Mouse (Mus musculus) forebrain, embryonic 12.5 days (tissue): ENCODE measurements around the gene Clec2i. TPM values are rescaled to one million over a fixed set of nuclear protein-coding genes. Genes with fewer than 3 reads are reported as not detected.
"Not testable (repeated sequence)": the region's sequence is repeated elsewhere in the genome, so short reads cannot be mapped to it uniquely, and the experiment has no call there.

Experiments used
- ATAC-seq: fragments of 200-750 bp; cut with Nextera tagmentation; 2 replicates; pipeline ENCODE4 v1.8.0; 2017; ENCODE audit warnings: moderate TSS enrichment; ENCODE audit not compliant: low FRiP score
- H3K27ac ChIP-seq: fragments of 300-500 bp; sonication (generic); 2 replicates; pipeline ENCODE4 v1.5.1; 2016; ENCODE audit warnings: mild to moderate bottlenecking
- H3K27me3 ChIP-seq: fragments of 300-500 bp; sonication (generic); 2 replicates; pipeline ENCODE4 v1.6.1; 2016; ENCODE audit warnings: mild to moderate bottlenecking
- H3K36me3 ChIP-seq: fragments of 300-500 bp; sonication (generic); replicated peaks from 2 replicates; pipeline ENCODE4 v1.6.1; 2016; ENCODE audit warnings: mild to moderate bottlenecking
- H3K4me1 ChIP-seq: fragments of 300-500 bp; sonication (generic); 2 replicates; pipeline ENCODE4 v1.6.1; 2016
- H3K4me2 ChIP-seq: fragments of 300-500 bp; sonication (generic); 2 replicates; pipeline ENCODE4 v1.6.1; 2016; ENCODE audit warnings: mild to moderate bottlenecking, moderate library complexity
- H3K4me3 ChIP-seq: fragments of 300-500 bp; sonication (generic); replicated peaks from 2 replicates; pipeline ENCODE4 v1.5.1; 2016; ENCODE audit warnings: mild to moderate bottlenecking
- H3K9ac ChIP-seq: fragments of 300-500 bp; sonication (generic); 2 replicates; pipeline ENCODE4 v1.6.1; 2016; ENCODE audit warnings: mild to moderate bottlenecking
- H3K9me3 ChIP-seq: fragments of 300-500 bp; sonication (generic); 2 replicates; pipeline ENCODE4 v1.6.1; 2016
- WGBS: fragments of 180-500 bp; shearing (Covaris S2); methylation state at CpG from one replicate; pipeline ENCODE4 v1.1.7; 2016; 5-methylcytosine and 5-hydroxymethylcytosine counted together
- polyA plus RNA-seq: library from polyadenylated mRNA; unstranded; fragments of >200 nt; fragmentation: Nextera tagmentation; extraction: Ambion mirVana; gene quantifications from 2 replicates; pipeline ENCODE4 v1.2.1, GENCODE M21; 2016

Gene Clec2i
- polyA plus RNA-seq, 1 experiment from 2014 or later = 0.10 TPM

GRCm38 (mm10) chr6:128868861-128869260 is 18.5 kb upstream of the Clec2i start:
- 19% methylated on average over 3 of the region's 3 CpGs for WGBS
- H3K9me3 ChIP-seq = no peaks in the 10 kb centered on the region
- H3K27ac ChIP-seq = no peak overlapping the region
- H3K36me3 ChIP-seq = no peaks in the 10 kb centered on the region
- no peaks in the 10 kb centered on the region for H3K27me3 ChIP-seq
- no peak for ATAC-seq
- H3K4me2 ChIP-seq = no peak overlapping the region
- no peak overlapping the region for H3K4me3 ChIP-seq
- H3K4me1 ChIP-seq = no peaks in the 10 kb centered on the region
- no peak overlapping the region for H3K9ac ChIP-seq

- no peaks in the 10 kb centered on the region for H3K36me3 ChIP-seq
- no peak overlapping the region for H3K27ac ChIP-seq
- H3K4me3 ChIP-seq = no peak overlapping the region
- 0 out of 2 replicates have a peak, but pooled peaks cover 6% of the 10 kb centered on the region for H3K9me3 ChIP-seq
- no peaks in the 10 kb centered on the region for H3K4me1 ChIP-seq
- WGBS = 84% methylated on average over 1 of the region's 1 CpGs
- no peak overlapping the region for H3K4me2 ChIP-seq
- ATAC-seq = no peak
- H3K9ac ChIP-seq = no peak overlapping the region
- no peaks in the 10 kb centered on the region for H3K27me3 ChIP-seq
Measured at GRCm38 (mm10) chr6:128871910-128872610, 15.3 kb upstream of the Clec2i start.

- ATAC-seq = no peak
- Histone ChIP-seq H3K4me1 (no peaks in the 10 kb centered on the region), H3K27me3 (no peaks in the 10 kb centered on the region), H3K36me3 (no peaks in the 10 kb centered on the region), H3K4me3 (no peak overlapping the region), H3K9me3 (no peaks in the 10 kb centered on the region), H3K27ac (no peak overlapping the region), H3K4me2 (no peak overlapping the region), H3K9ac (no peak overlapping the region)
- 80% methylated on average over 5 of the region's 5 CpGs for WGBS
Measured at GRCm38 (mm10) chr6:128888834-128889233, 1.4 kb downstream of the Clec2i start.

DNA sequence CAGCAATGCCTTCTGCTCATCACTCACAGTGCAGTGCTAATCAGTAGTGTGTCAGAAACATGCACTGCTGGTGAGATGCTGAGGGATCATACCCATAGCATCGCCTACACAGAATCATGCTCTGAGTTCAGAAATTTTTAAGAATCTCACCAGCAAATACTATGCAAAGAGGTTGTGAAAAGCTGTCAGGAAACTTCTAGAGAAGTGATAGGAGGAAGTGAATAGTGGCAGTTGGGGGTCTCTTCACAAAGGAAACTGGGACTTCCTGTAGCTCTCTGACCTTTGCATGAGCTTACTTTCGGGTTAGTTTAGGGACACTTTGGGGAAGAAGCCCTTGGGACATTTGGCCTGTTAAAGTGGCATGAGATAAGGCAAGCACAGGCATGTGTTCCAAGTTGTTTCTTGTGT is 3.6 kb downstream of the Clec2i start, which contains the start of gene BC035044:
Gene BC035044, minus strand, starts transcription at position 179 of the 408 bp plus-strand sequence.
- H3K36me3 ChIP-seq = no peaks in the 10 kb centered on the region
- H3K27me3 ChIP-seq = no peaks in the 10 kb centered on the region
- H3K4me3 ChIP-seq = no peak within 1 kb of the TSS
- WGBS = 78% methylated on average over 2 of the region's 2 CpGs
- H3K4me2 ChIP-seq = no peak within 1 kb of the TSS
- H3K4me1 ChIP-seq = no peaks in the 10 kb centered on the region
- H3K27ac ChIP-seq = no peak within 1 kb of the TSS
- ATAC-seq = no peak
- H3K9me3 ChIP-seq = no peaks in the 10 kb centered on the region
- no peak within 1 kb of the TSS for H3K9ac ChIP-seq

- Histone ChIP-seq H3K4me3 (no peak overlapping the region), H3K9me3 (no peaks in the 10 kb centered on the region), H3K4me1 (no peaks in the 10 kb centered on the region), H3K9ac (no peak overlapping the region), H3K36me3 (no peaks in the 10 kb centered on the region), H3K27me3 (no peaks in the 10 kb centered on the region), H3K4me2 (no peak overlapping the region), H3K27ac (no peak overlapping the region)
- 88% methylated on average over 3 of the region's 3 CpGs for WGBS
- no peak for ATAC-seq
Measured at GRCm38 (mm10) chr6:128895404-128896001, 8.1 kb downstream of the Clec2i start.

DNA sequence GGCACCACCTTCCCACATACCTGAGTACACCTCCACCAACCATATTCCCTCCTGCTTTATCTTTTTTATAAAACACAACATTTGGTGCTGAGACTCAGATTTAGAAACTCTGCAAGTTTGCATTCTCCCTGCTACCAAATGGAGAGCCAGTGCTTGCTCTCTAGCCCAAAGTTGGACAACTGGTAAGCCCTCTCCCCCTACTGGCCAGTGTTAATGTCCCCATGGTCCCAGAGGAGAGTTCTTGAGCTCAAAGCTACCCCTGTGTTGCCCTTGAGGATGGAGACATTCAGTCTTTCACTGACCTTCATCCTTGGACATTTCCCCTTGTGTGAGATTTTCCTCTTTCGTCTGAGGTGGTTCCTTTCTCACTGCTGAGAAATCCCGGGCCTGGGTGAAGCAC is 12.7 kb downstream of the Clec2i start:
- Histone ChIP-seq H3K36me3 (no peaks in the 10 kb centered on the region), H3K27ac (no peak overlapping the region), H3K9me3 (no peaks in the 10 kb centered on the region), H3K4me1 (no peaks in the 10 kb centered on the region), H3K27me3 (no peaks in the 10 kb centered on the region), H3K9ac (no peak overlapping the region), H3K4me3 (no peak overlapping the region), H3K4me2 (no peak overlapping the region)
- WGBS = 90% methylated on average over 2 of the region's 2 CpGs
- ATAC-seq = no peak

- H3K4me3 ChIP-seq, H3K27ac ChIP-seq, H3K9ac ChIP-seq, H3K9me3 ChIP-seq, H3K36me3 ChIP-seq, H3K4me1 ChIP-seq, H3K27me3 ChIP-seq, ATAC-seq, H3K4me2 ChIP-seq: not testable (repeated sequence)
- 87% methylated on average over 6 of the region's 6 CpGs for WGBS
Measured at GRCm38 (mm10) chr6:128900796-128901552, 13.6 kb downstream of the Clec2i start.

DNA sequence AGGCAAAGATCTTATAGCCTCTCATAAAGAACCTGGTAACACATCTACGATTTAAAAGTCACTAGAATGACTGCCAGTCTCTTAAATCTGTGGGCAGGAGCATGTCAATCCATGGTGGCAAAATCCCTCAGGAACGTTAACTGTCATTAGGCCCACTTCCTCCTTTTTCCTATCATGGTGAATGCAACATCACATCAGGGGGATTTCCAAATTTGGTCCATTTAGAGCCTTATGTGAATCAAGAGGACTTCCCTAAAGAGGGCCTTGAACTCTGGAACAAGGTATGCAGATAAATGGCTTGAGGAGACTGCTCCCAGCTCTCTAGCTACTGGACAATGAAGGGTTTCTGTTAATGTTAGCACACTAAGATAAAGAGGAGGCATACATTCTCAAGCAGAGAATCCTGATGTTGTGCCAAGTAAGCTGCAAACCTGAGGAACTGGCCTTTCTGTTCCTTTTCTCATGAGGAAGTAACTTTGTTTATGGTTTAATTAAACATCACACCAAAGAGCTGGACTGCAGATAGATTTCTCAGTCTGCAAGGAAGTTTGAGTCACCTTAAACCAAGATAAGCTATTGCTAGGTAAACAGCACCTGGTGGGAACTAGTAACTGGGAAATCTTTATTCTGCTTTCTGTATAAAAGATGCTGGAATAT is 26.3 kb downstream of the Clec2i start:
- Histone ChIP-seq H3K4me1 (no peaks in the 10 kb centered on the region), H3K27me3 (no peaks in the 10 kb centered on the region), H3K36me3 (no peaks in the 10 kb centered on the region), H3K9ac (no peak overlapping the region), H3K27ac (no peak overlapping the region), H3K4me2 (no peak overlapping the region), H3K9me3 (no peaks in the 10 kb centered on the region), H3K4me3 (no peak overlapping the region)
- ATAC-seq = no peak
- WGBS = 86% methylated on average over 2 of the region's 2 CpGs

- H3K4me1 ChIP-seq = no peaks in the 10 kb centered on the region
- no peak overlapping the region for H3K9ac ChIP-seq
- no peaks in the 10 kb centered on the region for H3K36me3 ChIP-seq
- no peaks in the 10 kb centered on the region for H3K9me3 ChIP-seq
- H3K4me3 ChIP-seq = no peak overlapping the region
- WGBS = 89% methylated on average over 2 of the region's 2 CpGs
- ATAC-seq = no peak
- H3K27me3 ChIP-seq = no peaks in the 10 kb centered on the region
- H3K27ac ChIP-seq = no peak overlapping the region
- no peak overlapping the region for H3K4me2 ChIP-seq
Measured at GRCm38 (mm10) chr6:128917322-128917721, 29.9 kb downstream of the Clec2i start.

DNA sequence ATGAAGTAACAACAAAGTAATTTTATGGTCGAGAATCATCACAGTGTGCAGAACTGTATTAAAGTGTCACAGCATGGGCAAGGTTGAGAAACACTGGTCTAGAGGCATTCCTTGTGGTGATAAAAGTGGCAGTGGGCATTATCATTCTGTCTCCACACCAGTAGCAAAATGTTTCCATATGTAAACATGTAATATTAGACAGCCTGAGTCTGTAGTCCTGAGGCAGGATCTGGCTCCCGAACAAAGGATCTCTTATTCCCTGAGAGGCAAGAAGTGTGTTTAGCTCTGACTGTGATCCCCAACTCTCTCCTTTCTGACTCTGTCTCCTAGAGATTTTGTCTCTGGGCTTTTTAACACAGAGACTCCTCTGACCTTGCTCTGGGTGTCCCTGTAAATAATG is 45.7 kb downstream of the Clec2i start:
- Histone ChIP-seq H3K9me3 (no peaks in the 10 kb centered on the region), H3K9ac (no peak overlapping the region), H3K36me3 (no peaks in the 10 kb centered on the region), H3K27me3 (no peaks in the 10 kb centered on the region), H3K4me3 (no peak overlapping the region), H3K4me2 (no peak overlapping the region), H3K27ac (no peak overlapping the region), H3K4me1 (no peaks in the 10 kb centered on the region)
- ATAC-seq = no peak
- WGBS = 85% methylated on average over 2 of the region's 2 CpGs

DNA sequence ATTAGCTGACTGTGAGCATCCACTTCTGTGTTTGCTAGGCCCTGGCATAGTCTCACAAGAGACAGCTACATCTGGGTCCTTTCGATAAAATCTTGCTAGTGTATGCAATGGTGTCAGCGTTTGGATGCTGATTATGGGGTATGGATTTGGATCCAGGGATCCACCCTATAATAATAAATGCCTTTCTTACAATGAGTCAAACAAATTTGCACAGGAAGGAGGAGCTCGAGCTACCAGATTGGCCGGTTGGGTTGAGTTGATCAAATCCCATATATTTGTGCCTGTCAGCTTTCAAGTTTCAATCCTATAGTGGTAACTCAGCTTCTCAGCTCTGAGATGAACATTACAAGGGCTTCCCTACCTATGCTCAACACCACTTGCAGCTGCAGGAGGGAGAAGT is 46.7 kb downstream of the Clec2i start, which contains the start of gene Clec2g:
Gene Clec2g, plus strand, starts transcription at position 301 of the 400 bp plus-strand sequence.
- not testable (repeated sequence) for H3K36me3 ChIP-seq, H3K9ac ChIP-seq, H3K4me3 ChIP-seq, ATAC-seq, H3K4me1 ChIP-seq, H3K27ac ChIP-seq, H3K27me3 ChIP-seq, H3K4me2 ChIP-seq, H3K9me3 ChIP-seq
- WGBS = over 99% methylated on average over 4 of the region's 4 CpGs
